Mouse (Mus musculus) neural tube, embryonic 13.5 days (tissue): Measurements from ENCODE around the gene Gpr3. TPM values are rescaled to one million over a fixed set of nuclear protein-coding genes. Genes with fewer than 3 reads are reported as not detected.

Experiments used
- ATAC-seq: fragments of 200-750 bp; cut with Nextera tagmentation; 2 replicates; pipeline ENCODE4 v1.8.0; 2017; ENCODE audit warnings: low read depth, mild to moderate bottlenecking, moderate TSS enrichment, moderate library complexity
- H3K27ac ChIP-seq: fragments of 300-500 bp; sonication (generic); replicated peaks from 2 replicates; pipeline ENCODE4 v1.5.1; 2015; ENCODE audit warnings: moderate library complexity, mild to moderate bottlenecking, inconsistent platforms
- H3K27me3 ChIP-seq: fragments of 300-500 bp; sonication (generic); 2 replicates; pipeline ENCODE4 v1.6.1; 2015; ENCODE audit warnings: mild to moderate bottlenecking, inconsistent platforms
- H3K36me3 ChIP-seq: fragments of 300-500 bp; sonication (generic); 2 replicates; pipeline ENCODE4 v1.6.1; 2015; ENCODE audit warnings: mild to moderate bottlenecking, inconsistent platforms
- H3K4me1 ChIP-seq: fragments of 300-500 bp; sonication (generic); replicated peaks from 2 replicates; pipeline ENCODE4 v1.6.1; 2015; ENCODE audit warnings: inconsistent platforms
- H3K4me2 ChIP-seq: fragments of 300-500 bp; sonication (generic); 2 replicates; pipeline ENCODE4 v1.6.1; 2015; ENCODE audit warnings: inconsistent platforms, mild to moderate bottlenecking, moderate library complexity
- H3K4me3 ChIP-seq: fragments of 300-500 bp; sonication (generic); 2 replicates; pipeline ENCODE4 v1.5.1; 2015; ENCODE audit warnings: mild to moderate bottlenecking, inconsistent platforms
- H3K9ac ChIP-seq: fragments of 300-500 bp; sonication (generic); 2 replicates; pipeline ENCODE4 v1.6.1; 2015; ENCODE audit warnings: moderate library complexity, mild to moderate bottlenecking, inconsistent platforms
- H3K9me3 ChIP-seq: fragments of 300-500 bp; sonication (generic); 2 replicates; pipeline ENCODE4 v1.6.1; 2016; ENCODE audit warnings: inconsistent platforms
- WGBS: fragments of 180-500 bp; shearing (Covaris S2); methylation state at CpG from one replicate; pipeline ENCODE4 v1.1.7; 2015; 5-methylcytosine and 5-hydroxymethylcytosine counted together
- polyA plus RNA-seq: library from polyadenylated mRNA; unstranded; fragments of >200 nt; fragmentation: Nextera tagmentation; extraction: Ambion mirVana; gene quantifications from 2 replicates; pipeline ENCODE4 v1.2.1, GENCODE M21; 2015

The Gpr3 gene
- polyA plus RNA-seq, 1 experiment from 2014 or later, result 1.1 TPM

DNA sequence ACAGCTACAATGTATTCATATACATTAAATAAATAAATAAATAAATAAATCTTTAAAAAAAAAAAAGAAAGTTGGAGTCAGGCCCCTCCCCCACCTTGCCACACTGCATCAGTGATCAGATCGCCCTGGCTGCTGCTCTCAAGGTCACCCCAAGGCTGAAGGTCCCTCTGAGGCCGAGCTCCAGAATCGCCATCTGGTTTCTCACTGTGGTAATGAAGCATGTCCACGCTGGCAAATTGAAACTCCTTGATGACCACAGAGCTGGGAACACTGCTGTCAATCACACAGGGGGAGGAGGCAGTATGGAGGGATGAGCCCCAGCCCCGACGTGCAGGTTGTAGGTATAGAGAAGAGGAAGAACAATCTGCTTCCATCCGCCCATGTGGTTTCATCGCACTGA, 15.3 kb upstream of the Gpr3 start:
- no peak overlapping the region for H3K4me2 ChIP-seq
- H3K27ac ChIP-seq, result no peak overlapping the region
- 55% methylated on average over 8 of the region's 8 CpGs for WGBS
- no peak for ATAC-seq
- peaks cover 10% of the 10 kb centered on the region; the same call in 1 of the 2 replicates for H3K4me1 ChIP-seq
- no peaks in the 10 kb centered on the region for H3K36me3 ChIP-seq
- H3K4me3 ChIP-seq, result no peak overlapping the region
- no peaks in the 10 kb centered on the region for H3K9me3 ChIP-seq
- no peak overlapping the region for H3K9ac ChIP-seq
- H3K27me3 ChIP-seq, result 0 out of 2 replicates have a peak, but pooled peaks cover under 1% of the 10 kb centered on the region

- Histone ChIP-seq H3K4me3 (no peak overlapping the region), H3K27ac (no peak overlapping the region), H3K4me2 (no peak overlapping the region), H3K36me3 (no peaks in the 10 kb centered on the region), H3K9ac (no peak overlapping the region), H3K4me1 (peaks cover 14% of the 10 kb centered on the region; the same call in 1 of the 2 replicates), H3K27me3 (peaks cover 17% of the 10 kb centered on the region), H3K9me3 (no peaks in the 10 kb centered on the region)
- ATAC-seq, result no peak
- 78% methylated on average over 10 of the region's 10 CpGs for WGBS
Measured at GRCm38 (mm10) chr4:133226073-133226472, 13.7 kb upstream of the Gpr3 start.

- peaks cover 21% of the 10 kb centered on the region for H3K4me1 ChIP-seq
- H3K9ac ChIP-seq, result no peak overlapping the region
- ATAC-seq, result no peak
- no peaks in the 10 kb centered on the region for H3K36me3 ChIP-seq
- WGBS, result 59% methylated on average over 5 of the region's 5 CpGs
- no peak overlapping the region for H3K4me2 ChIP-seq
- H3K27ac ChIP-seq, result no peak overlapping the region
- H3K4me3 ChIP-seq, result no peak overlapping the region
- peaks cover 36% of the 10 kb centered on the region for H3K27me3 ChIP-seq
- H3K9me3 ChIP-seq, result no peaks in the 10 kb centered on the region
Measured at GRCm38 (mm10) chr4:133223875-133224274, 11.5 kb upstream of the Gpr3 start.

- no peak overlapping the region for H3K9ac ChIP-seq
- no peak overlapping the region for H3K4me2 ChIP-seq
- no peak overlapping the region for H3K4me3 ChIP-seq
- no peak for ATAC-seq
- WGBS, result 81% methylated on average over 8 of the region's 8 CpGs
- H3K9me3 ChIP-seq, result no peaks in the 10 kb centered on the region
- no peak overlapping the region for H3K27ac ChIP-seq
- peaks cover 24% of the 10 kb centered on the region for H3K4me1 ChIP-seq
- no peaks in the 10 kb centered on the region for H3K36me3 ChIP-seq
- peaks cover 41% of the 10 kb centered on the region for H3K27me3 ChIP-seq
Measured at GRCm38 (mm10) chr4:133221701-133222100, 9.4 kb upstream of the Gpr3 start.

DNA sequence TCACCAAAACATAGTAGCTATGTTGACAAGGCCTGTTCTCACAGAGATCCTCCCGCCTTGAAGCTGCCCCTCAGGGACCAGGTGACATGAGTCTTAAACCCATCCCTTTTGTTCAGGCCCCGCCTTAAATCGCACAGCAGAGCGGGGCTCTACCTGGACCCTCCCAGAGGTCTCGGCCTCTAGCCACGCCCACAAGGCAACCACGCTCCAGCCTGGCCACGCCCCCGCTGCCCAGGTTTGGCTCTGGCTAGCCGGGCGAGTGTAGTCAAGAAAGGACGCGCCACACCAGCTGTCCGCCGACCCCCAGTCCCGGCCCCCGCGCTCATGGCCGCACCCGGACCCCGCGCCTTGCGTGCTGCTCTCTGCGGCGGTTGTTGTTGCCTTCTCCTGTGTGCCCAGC, 8.3 kb upstream of the Gpr3 start:
- Histone ChIP-seq H3K27ac (no peak overlapping the region), H3K4me2 (peak overlapping the region; percentile 53), H3K27me3 (peaks cover 43% of the 10 kb centered on the region), H3K36me3 (no peaks in the 10 kb centered on the region), H3K4me1 (peaks cover 24% of the 10 kb centered on the region), H3K9me3 (no peaks in the 10 kb centered on the region), H3K9ac (peak overlapping the region; percentile 61), H3K4me3 (peak overlapping the region; percentile 31)
- WGBS, result 1% methylated on average over 25 of the region's 25 CpGs
- peak; percentile 38; the same call in 1 of the 2 replicates for ATAC-seq

DNA sequence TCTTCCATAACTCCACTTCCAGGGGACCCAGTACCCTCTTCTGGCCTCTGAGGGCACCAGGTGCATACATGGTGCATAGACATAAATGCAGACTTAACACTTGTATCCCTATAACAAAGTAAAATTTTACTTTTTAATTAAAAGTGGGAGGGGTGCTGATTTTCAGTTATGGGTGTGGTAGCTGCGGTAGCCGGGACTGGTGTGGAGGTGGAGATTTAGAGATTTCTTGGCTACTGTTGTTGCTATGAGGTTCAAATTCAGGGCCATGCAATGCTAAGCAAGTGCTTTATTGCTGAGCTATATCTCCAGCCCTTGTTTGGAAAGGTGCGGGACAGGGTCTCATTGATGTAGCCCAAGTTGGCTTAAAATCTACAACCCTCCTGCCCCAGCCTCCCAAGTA, 6.4 kb upstream of the Gpr3 start:
- no peaks in the 10 kb centered on the region for H3K36me3 ChIP-seq
- H3K9ac ChIP-seq, result no peak overlapping the region
- H3K4me1 ChIP-seq, result peaks cover 21% of the 10 kb centered on the region
- no peak for ATAC-seq
- no peak overlapping the region for H3K27ac ChIP-seq
- no peaks in the 10 kb centered on the region for H3K9me3 ChIP-seq
- no peak overlapping the region for H3K4me2 ChIP-seq
- H3K27me3 ChIP-seq, result peaks cover 62% of the 10 kb centered on the region
- WGBS, result 90% methylated on average over 3 of the region's 3 CpGs
- H3K4me3 ChIP-seq, result no peak overlapping the region

DNA sequence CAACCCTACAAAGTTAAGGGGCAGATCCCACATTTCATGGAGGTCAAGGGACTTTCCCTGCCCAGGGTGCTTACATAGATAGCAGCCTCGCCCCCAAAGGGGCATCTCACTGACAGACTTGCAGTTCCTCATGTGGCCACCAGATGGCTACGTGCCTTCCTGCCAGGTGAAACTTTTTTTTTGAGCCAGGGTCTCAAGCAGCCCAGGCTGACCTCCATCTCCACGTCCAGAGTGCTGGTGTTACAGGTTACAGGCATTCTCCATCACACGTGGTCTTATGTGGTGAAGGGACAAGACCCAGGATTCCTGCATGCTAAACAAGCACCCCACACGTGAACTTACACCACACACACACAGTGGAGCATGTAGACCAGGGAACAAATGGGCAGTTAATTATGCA, 5.3 kb upstream of the Gpr3 start:
- no peak for ATAC-seq
- H3K27me3 ChIP-seq, result peaks cover 72% of the 10 kb centered on the region
- 1% methylated on average over 5 of the region's 5 CpGs for WGBS

GRCm38 (mm10) chr4:133213661-133214060, 1.3 kb upstream of the Gpr3 start:
- Histone ChIP-seq H3K36me3 (no peaks in the 10 kb centered on the region), H3K4me2 (peak overlapping the region; percentile 85), H3K9ac (no peak overlapping the region), H3K9me3 (no peaks in the 10 kb centered on the region), H3K4me3 (peak overlapping the region; percentile 59; the same call in 1 of the 2 replicates), H3K4me1 (peaks cover 29% of the 10 kb centered on the region), H3K27ac (no peak overlapping the region), H3K27me3 (peaks cover 59% of the 10 kb centered on the region)
- no peak for ATAC-seq
- 9% methylated on average over 10 of the region's 10 CpGs for WGBS

More for the DNA sequence above, 5.3 kb upstream of the Gpr3 start:
- Histone ChIP-seq H3K9me3 (no peaks in the 10 kb centered on the region), H3K4me2 (no peak overlapping the region), H3K27ac (no peak overlapping the region), H3K9ac (no peak overlapping the region), H3K4me3 (no peak overlapping the region), H3K36me3 (no peaks in the 10 kb centered on the region), H3K4me1 (peaks cover 26% of the 10 kb centered on the region)

DNA sequence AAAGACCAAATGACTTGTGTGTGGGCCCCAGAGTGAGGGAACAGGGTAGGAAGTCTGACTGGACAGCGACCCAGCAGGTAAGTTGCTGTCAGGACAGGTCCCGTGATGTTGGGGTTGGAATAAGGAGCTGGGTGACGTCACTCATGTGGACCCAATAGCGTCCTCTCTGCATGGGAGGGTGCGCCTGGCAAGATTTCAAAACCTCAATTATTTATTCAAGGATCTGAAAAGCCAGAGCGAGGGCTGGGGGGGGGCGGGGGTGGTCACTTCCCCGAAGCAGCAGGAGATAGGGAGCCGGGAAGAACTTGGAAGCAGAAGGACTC, 893 bp upstream of the Gpr3 start:
- peak overlapping the region; percentile 59 for H3K4me3 ChIP-seq
- H3K9me3 ChIP-seq, result no peaks in the 10 kb centered on the region
- 1% methylated on average over 9 of the region's 9 CpGs for WGBS
- H3K36me3 ChIP-seq, result no peaks in the 10 kb centered on the region
- H3K27me3 ChIP-seq, result peaks cover 58% of the 10 kb centered on the region
- 0 out of 2 replicates have a peak overlapping the region, but pooled peaks have one; percentile 71 for H3K9ac ChIP-seq
- peaks cover 29% of the 10 kb centered on the region for H3K4me1 ChIP-seq
- peak overlapping the region; percentile 85 for H3K4me2 ChIP-seq
- no peak overlapping the region for H3K27ac ChIP-seq
- ATAC-seq, result peak; percentile 12; the same call in 1 of the 2 replicates

- Histone ChIP-seq H3K27me3 (peaks cover 62% of the 10 kb centered on the region), H3K9me3 (no peaks in the 10 kb centered on the region), H3K9ac (peak overlapping the region; percentile 71), H3K4me1 (peaks cover 27% of the 10 kb centered on the region), H3K27ac (no peak overlapping the region), H3K4me2 (peak overlapping the region; percentile 85), H3K36me3 (no peaks in the 10 kb centered on the region), H3K4me3 (peak overlapping the region; percentile 59)
- 1% methylated on average over 44 of the region's 44 CpGs for WGBS
- ATAC-seq, result peak; percentile 81
Measured at GRCm38 (mm10) chr4:133212562-133213267, 379 bp upstream of the Gpr3 start.

- no peak overlapping the region for H3K4me2 ChIP-seq
Measured at GRCm38 (mm10) chr4:133210788-133211390, 1.4 kb downstream of the Gpr3 start.

GRCm38 (mm10) chr4:133210023-133210787, 2.1 kb downstream of the Gpr3 start:
- Histone ChIP-seq H3K27ac (no peak overlapping the region), H3K4me1 (peaks cover 26% of the 10 kb centered on the region), H3K36me3 (no peaks in the 10 kb centered on the region), H3K4me2 (no peak overlapping the region), H3K27me3 (peaks cover 56% of the 10 kb centered on the region), H3K4me3 (no peak overlapping the region), H3K9ac (no peak overlapping the region), H3K9me3 (no peaks in the 10 kb centered on the region)
- ATAC-seq, result no peak
- WGBS, result 91% methylated on average over 24 of the region's 24 CpGs

More at GRCm38 (mm10) chr4:133210788-133211390, 1.4 kb downstream of the Gpr3 start:
- Histone ChIP-seq H3K27ac (no peak overlapping the region), H3K4me1 (peaks cover 26% of the 10 kb centered on the region), H3K9me3 (no peaks in the 10 kb centered on the region), H3K36me3 (no peaks in the 10 kb centered on the region), H3K4me3 (no peak overlapping the region), H3K9ac (no peak overlapping the region), H3K27me3 (peaks cover 62% of the 10 kb centered on the region)
- no peak for ATAC-seq
- WGBS, result 92% methylated on average over 19 of the region's 19 CpGs
